Comparison of ENCODE assay signal across 8 mouse cellular contexts in the genomic region with DNA sequence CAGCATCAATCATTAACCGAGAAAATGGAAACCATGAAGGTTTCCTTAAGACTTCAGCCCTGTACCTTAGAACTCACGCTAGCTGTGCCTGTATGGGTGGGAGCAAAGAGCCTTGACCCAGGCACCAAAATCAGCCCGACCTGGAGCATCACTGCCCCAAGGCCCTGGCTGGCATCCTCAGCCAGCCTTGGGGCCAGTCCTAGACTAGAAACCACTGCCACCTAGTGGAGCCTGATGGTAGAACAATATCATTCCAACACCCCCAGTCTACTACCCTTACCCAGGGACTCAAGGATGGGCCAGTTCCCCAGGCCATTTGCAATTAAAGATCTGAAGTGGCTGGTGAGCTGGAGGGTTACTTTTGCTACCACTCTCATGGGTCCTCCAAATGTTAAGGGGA. TPM values are rescaled to one million over a fixed set of nuclear protein-coding genes. Genes with fewer than 3 reads are reported as not detected.
A peak's percentile ranks its signal among the peaks of the same experiment; 100 is the strongest.
DNase-seq lines count a peak whose midpoint lies in the region; ATAC-seq lines count a peak whose summit lies in the region.

No protein-coding gene starts in this region.

- no peak overlapping the region for H3K9ac ChIP-seq in midbrain, embryonic 11.5 days (ENCODE audit: low read length)
- H3K9ac ChIP-seq in midbrain, embryonic 16.5 days (ENCODE audit: low read depth, low read length): no peak overlapping the region

- H3K9me3 ChIP-seq in midbrain, embryonic 11.5 days (ENCODE audit: control insufficient read depth, low read length): no peaks in the 10 kb centered on the region
- H3K9me3 ChIP-seq in midbrain, embryonic 16.5 days (replicated peaks; ENCODE audit: control insufficient read depth, low read length, poor library complexity, severe bottlenecking): no peaks in the 10 kb centered on the region

- peak; percentile 5; the same call in 1 of the 2 replicates for ATAC-seq in midbrain, embryonic 11.5 days (ENCODE audit: low FRiP score)
- ATAC-seq in midbrain, embryonic 16.5 days: no peak
- peak; percentile 56 to 77; a peak in 3 of 4 replicates for ATAC-seq in hematopoietic stem cell, adult 5-6 weeks (replicated peaks in 1 of 2; ENCODE audit: insufficient read depth in 1 of 2, low FRiP score in 2 of 2, low TSS enrichment in 1 of 2, low read depth in 1 of 2, poor library complexity in 2 of 2, severe bottlenecking in 2 of 2)

- H3K27ac ChIP-seq in midbrain, embryonic 11.5 days (ENCODE audit: low read depth, low read length): no peak overlapping the region
- no peak overlapping the region for H3K27ac ChIP-seq in midbrain, embryonic 16.5 days (ENCODE audit: low read length)

- no peaks in the 10 kb centered on the region for H3K27me3 ChIP-seq in midbrain, embryonic 11.5 days (ENCODE audit: control insufficient read depth, insufficient read depth, low read length)
- H3K27me3 ChIP-seq in midbrain, embryonic 16.5 days (ENCODE audit: control insufficient read depth, insufficient read depth, low read depth, low read length): no peaks in the 10 kb centered on the region

- DNase-seq in midbrain, embryonic 11.5 days (ENCODE audit: low spot score, missing footprints): peak; percentile 96
- DNase-seq in R1 (ENCODE audit: low read depth, low spot score): peak; percentile 66
- peak; percentile 85 to 90 for DNase-seq in cerebellum, postnatal 10 days
- DNase-seq in layer of hippocampus, postnatal 25 days (ENCODE audit: extremely low spot score in 1 of 2, low spot score in 1 of 2): peak; percentile 40 to 66
- peak; percentile 78 for DNase-seq in naive thymus-derived CD4-positive, alpha-beta T cell, adult 2 months (ENCODE audit: low read depth)
- DNase-seq in thymus, postnatal 4 days: peak; percentile 74

- H3K4me3 ChIP-seq in midbrain, embryonic 11.5 days (ENCODE audit: low read depth, low read length): no peak overlapping the region
- H3K4me3 ChIP-seq in midbrain, embryonic 16.5 days (ENCODE audit: low read depth, low read length): no peak overlapping the region

- peaks cover 3% of the 10 kb centered on the region; the same call in 1 of the 2 replicates for H3K4me1 ChIP-seq in midbrain, embryonic 11.5 days (ENCODE audit: control insufficient read depth, insufficient read depth, low read length)
- H3K4me1 ChIP-seq in midbrain, embryonic 16.5 days (ENCODE audit: control insufficient read depth, insufficient read depth, low read length): peaks cover 8% of the 10 kb centered on the region

- H3K4me2 ChIP-seq in midbrain, embryonic 11.5 days: no peak overlapping the region
- no peak overlapping the region for H3K4me2 ChIP-seq in midbrain, embryonic 16.5 days (ENCODE audit: low read length)

- peaks cover 2% of the 10 kb centered on the region; the same call in 1 of the 2 replicates for H3K36me3 ChIP-seq in midbrain, embryonic 11.5 days (ENCODE audit: control insufficient read depth, insufficient read depth, low read length)
- peaks cover 15% of the 10 kb centered on the region for H3K36me3 ChIP-seq in midbrain, embryonic 16.5 days (ENCODE audit: control insufficient read depth, insufficient read depth, low read length)

- 32% methylated on average over 3 of the region's 3 CpGs for WGBS in midbrain, embryonic 11.5 days
- 29% methylated on average over 3 of the region's 3 CpGs for WGBS in midbrain, embryonic 16.5 days

RNA-seq across cellular contexts. Expression of a gene that starts 5.7 kb away (rescaled TPM):
- polyA plus RNA-seq in midbrain, embryonic 11.5 days (2014; fragmentation: Nextera tagmentation; extraction: Ambion mirVana): 26.6 and 26.7 TPM in 2 replicates
- polyA plus RNA-seq in midbrain, embryonic 16.5 days (2015; fragmentation: Nextera tagmentation; extraction: Ambion mirVana): 20.3 and 20.7 TPM in 2 replicates
- total RNA-seq in hematopoietic stem cell, adult 5-6 weeks (2017): 12.8 and 25.6 TPM in 2 replicates
- total RNA-seq in layer of hippocampus, postnatal 25 days (2021): 10 to 100 TPM; 30.1 to 31.9 TPM

RNA-seq across cellular contexts. Expression of a gene that starts 22.2 kb away (rescaled TPM):
- polyA plus RNA-seq in midbrain, embryonic 11.5 days (2014; fragmentation: Nextera tagmentation; extraction: Ambion mirVana): not detected in 2 replicates
- not detected in 2 replicates for polyA plus RNA-seq in midbrain, embryonic 16.5 days (2015; fragmentation: Nextera tagmentation; extraction: Ambion mirVana)
- total RNA-seq in hematopoietic stem cell, adult 5-6 weeks (2017): not detected in 2 replicates
- under 1 TPM; 0.31 to 0.42 TPM for total RNA-seq in layer of hippocampus, postnatal 25 days (2021)
